Mouse (Mus musculus): Measurements from ENCODE around the gene Chmp6.

DNA sequence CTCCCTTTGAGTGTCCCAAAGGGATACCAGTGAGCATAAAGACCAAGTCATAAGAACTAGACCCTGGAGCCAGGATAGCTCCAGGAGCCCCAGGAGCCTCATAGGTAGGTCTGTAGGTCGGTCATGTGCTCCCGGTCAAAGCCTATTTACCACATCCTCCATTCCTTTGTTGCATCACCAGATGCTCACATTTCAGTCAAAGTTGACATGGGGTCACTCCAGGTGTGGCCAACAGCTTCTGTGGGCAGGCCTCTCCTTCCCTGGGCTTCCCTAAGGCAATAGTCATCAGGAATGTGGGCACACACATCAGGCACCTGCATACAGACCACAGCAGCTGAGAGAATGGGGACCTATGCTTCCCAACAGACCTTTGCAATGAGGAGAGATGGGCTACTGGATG lies 54.7 kb downstream of the Chmp6 start:
- TF ChIP-seq CTCF (IDR thresholded peaks at IDR 0.05) (no peak), EP300 (IDR thresholded peaks at IDR 0.05) (no peak)

Data from lung, postnatal 0 days (tissue).